Mouse (Mus musculus) left cerebral cortex, postnatal 36 days (tissue): Measurements from ENCODE around the gene Unc5cl. TPM values are rescaled to one million over a fixed set of nuclear protein-coding genes. Genes with fewer than 3 reads are reported as not detected.

Experiments
- DNase-seq, 2 experiments: peaks; one replicate each; pipeline ENCODE4 v3.0.0; 2021 to 2022; ENCODE audit warnings: low spot score in 2 of 2, mixed read lengths in 1 of 2
- intact Hi-C: fragments of 180-260 bp; cut with DNase I; formaldehyde crosslinking; loops from one replicate; pipeline ENCODE4 v1.15.1; 2025
- total RNA-seq, 2 experiments: library from RNA; stranded (reverse); gene quantifications; 2 replicates each; pipeline ENCODE4 v1.2.3; 2021

Gene Unc5cl
- total RNA-seq, 2 experiments from 2014 or later, result 0.34 to 0.59 TPM

DNA sequence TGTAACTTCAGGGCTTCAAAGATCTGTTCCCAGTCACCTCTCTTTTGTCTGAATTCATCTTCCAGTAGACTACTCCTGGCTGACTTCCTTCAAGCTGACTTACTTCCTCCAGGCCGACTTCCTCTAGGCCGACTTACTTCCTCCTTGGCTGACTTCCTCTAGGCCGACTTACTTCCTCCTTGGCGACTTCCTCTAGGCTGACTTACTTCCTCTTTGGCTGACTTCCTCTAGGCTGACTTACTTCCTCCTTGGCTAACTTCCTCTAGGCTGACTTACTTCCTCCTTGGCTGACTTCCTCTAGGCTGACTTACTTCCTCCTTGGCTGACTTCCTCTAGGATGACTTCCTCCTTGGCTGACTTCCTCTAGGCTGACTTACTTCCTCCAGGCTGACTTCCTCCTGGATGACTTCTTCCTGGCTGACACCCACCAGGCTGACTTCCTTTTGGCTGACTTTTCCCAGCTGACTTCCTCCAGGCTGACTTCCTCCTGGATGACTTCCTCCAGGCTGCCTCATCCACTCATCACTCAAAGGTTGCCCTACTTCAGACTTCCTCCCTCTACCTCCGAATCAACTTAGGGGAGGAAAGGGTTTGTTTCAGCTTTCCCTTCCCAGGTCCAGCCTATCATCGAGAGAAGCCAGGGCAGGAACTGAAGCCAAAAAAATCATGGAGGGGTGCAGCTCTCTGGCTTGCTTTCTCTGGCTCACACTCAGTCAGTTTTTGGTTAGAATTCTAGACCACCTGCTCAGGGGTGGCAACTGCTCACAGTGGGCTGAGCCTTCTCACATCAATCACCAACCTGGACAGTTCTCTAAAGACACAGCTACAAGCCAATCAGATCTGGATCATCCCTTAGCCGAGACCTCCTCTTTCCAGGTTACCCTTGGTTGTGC lies 103.4 kb downstream of the Unc5cl start:
- intact Hi-C loops, result no loop called here

DNA sequence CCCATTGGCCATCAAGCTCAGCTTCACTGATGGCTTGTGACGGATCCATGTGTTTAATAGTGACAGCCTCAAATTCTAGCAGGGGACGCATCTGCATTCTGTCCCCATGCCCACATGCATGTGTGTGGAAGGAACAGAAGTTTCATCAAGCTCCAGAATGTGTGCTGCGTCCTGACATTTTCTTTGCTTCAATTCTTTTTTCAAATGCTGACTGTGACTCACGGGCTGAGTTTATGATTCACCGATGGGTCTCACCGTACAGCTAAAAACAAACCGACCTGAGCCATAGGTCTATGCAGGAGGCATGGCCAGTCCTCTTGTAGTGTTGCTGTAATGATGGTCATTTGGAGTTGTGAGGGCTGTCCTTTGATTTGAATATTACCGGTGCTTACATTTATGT lies 110.2 kb downstream of the Unc5cl start:
- intact Hi-C loops, result no loop called here
- peak; percentile 11 to 17 for DNase-seq

More for the DNA sequence above, 103.4 kb downstream of the Unc5cl start:
- no peak for DNase-seq

DNA sequence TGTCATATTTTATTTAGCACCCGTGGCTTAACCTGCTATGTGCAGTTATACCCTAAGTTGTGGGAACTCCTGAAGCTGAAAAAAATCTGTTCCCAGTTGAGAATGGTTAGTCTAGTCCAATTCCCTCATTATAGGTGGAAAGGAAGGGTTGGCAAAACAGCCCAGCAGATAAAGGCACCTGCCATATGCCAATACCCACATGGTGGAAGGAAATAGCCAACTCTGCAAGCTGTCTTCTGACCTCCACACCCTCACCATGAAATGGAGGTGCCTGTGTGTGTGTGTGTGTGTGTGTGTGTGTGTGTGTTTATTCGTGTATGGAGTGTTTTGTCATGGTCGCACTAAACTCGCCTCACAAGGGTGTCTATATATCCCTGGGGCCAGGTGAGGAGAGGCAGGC lies 115.0 kb downstream of the Unc5cl start:
- DNase-seq, result no peak
- intact Hi-C loops, result no loop called here

DNA sequence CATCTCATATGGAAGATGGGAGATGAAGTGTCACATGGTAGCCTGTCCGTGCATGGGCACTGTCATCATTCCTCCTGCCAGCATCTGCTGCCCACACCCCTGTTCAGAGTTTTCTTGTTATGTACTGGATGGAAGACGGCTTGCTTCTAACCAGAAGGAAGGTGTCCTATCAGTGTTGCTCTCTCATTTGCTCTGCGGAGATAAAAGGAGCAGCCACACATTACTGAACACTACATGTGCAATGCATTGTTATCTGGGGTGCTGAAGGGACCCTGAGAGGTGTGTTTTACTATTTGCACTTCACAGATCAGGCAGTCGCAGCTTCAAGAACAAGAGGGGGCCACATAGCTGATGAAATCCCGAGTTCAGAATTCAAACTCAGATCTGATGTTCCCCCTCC lies 126.5 kb downstream of the Unc5cl start:
- intact Hi-C loops, result no loop called here
- DNase-seq, result no peak

DNA sequence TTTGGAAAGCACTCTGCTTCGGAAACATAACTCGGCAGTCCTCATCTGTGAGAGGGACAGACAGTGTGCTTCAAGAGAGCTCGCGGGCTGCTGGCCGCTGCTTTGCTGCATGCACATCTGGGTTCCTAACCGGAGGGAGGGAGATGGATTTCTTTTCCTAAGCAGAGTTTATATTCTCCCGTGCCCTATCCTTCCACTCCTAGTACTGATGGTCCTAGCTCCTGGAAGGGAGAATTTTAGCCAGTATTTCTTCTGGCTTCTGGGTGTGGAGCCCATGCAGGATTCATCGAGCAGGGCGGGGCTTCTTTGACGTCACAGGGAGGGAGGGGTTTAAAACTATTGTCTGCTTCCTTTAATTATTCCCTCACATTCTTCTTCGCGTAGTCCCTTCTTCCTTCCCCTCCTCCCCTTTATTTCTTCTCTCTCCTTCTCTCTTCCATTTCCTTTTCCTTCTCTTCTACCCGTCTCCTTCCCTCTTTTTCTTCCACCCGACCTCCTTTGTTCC lies 127.8 kb downstream of the Unc5cl start:
- intact Hi-C loops, result no loop called here
- no peak for DNase-seq

DNA sequence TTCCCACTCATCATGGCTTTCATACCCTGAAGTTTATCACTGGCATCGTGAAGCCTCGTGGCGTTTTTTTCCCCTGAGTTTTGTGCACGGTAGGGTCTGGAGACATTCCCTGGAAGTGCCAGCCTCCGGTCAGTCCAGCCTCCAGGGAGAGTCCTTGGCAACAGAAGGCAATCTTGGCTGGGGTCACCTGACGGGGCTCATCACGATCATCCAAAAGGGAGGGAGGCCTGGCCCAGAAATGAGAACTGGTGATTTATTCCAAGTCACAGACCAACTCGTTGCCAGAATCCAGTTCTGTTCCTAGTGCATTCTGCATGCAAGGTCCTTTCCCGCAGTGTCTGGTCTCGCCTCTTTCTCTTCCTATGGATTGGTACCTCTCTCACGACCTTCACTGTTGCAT lies 128.7 kb downstream of the Unc5cl start:
- intact Hi-C loops, result no loop called here
- no peak for DNase-seq

DNA sequence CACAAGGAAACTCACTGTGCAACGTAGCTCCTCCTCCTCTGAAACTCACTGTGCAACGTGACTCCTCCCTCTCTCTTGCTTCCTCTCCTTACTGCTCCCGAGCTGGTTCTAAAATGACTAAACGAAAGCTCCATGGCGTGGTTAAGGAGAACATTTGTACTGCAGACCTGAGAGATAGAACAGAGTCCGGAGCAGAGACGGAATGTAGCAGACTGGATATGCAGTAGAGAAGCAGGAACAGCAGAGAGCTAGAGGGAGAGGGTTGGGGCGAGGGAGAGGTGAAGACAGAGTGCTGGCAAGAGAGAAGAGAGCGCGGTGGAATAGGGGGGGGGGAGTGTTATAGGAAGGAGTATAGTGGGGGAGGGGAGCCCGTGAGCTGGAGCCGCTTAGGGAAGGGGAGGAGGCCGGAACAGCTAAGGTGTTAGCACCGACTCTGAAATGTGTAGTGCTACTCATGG lies 131.2 kb downstream of the Unc5cl start:
- peak in 1 of 2 experiments; percentile 9 for DNase-seq
- intact Hi-C loops, result no loop called here

DNA sequence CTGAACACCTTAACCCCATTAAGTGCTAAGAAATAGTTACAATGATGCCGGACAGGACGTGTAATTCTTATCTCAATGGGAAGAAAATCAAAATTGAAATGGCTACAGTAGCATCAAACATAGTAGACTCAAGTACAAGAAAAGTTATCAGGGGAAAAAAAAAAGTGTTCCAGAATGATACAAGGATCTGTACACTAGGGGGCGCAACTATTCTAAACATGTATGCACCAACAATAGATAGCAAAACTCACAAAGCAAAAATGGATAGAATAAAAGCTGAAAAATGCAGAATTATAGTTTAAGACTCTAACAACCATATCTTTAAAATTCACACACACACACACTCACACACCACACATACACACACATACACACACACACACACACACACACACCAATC lies 134.0 kb downstream of the Unc5cl start:
- intact Hi-C loops, result no loop called here
- no peak for DNase-seq

Other genes with a start within 250 kb of the Unc5cl start
- gene Trem1, start 222.1 kb upstream of the Unc5cl start, total RNA-seq, result not detected
- gene Trem3, start 207.1 kb upstream of the Unc5cl start, total RNA-seq, result under 1 TPM; 0.41 to 0.44 TPM
- not detected for gene Treml4, start 190.6 kb upstream of the Unc5cl start, total RNA-seq
- under 1 TPM; 0.54 to 0.64 TPM for gene Treml2, start 155.4 kb upstream of the Unc5cl start, total RNA-seq
- under 1 TPM in 1 of 2 experiments, not detected in 1; 0.07 TPM for gene B430306N03Rik, start 138.8 kb upstream of the Unc5cl start, total RNA-seq
- 10 to 100 TPM in 1 of 2 experiments, 1 to 10 TPM in 1; 7.8 to 13.0 TPM for gene Trem2, start 108.5 kb upstream of the Unc5cl start, total RNA-seq
- gene Treml1, start 95.0 kb upstream of the Unc5cl start, total RNA-seq, result under 1 TPM; 0.54 to 0.82 TPM
- 10 to 100 TPM; 25.4 to 27.9 TPM for gene Nfya, start 45.0 kb upstream of the Unc5cl start, total RNA-seq
- gene Oard1, start 44.9 kb upstream of the Unc5cl start, total RNA-seq, result 10 to 100 TPM; 10.9 to 13.0 TPM
- not detected for gene Apobec2, start 22.0 kb upstream of the Unc5cl start, total RNA-seq
- gene Tspo2, start 3.4 kb upstream of the Unc5cl start, total RNA-seq, result not detected